Mouse (Mus musculus): ENCODE results near the gene Rpp30. TPM values are rescaled to one million over a fixed set of nuclear protein-coding genes. Genes with fewer than 3 reads are reported as not detected.

The Rpp30 gene
- polyA plus RNA-seq, 1 experiment from 2014 or later: 76.2 TPM

- ATAC-seq (ENCODE audit: low read depth): no peak
- H3K4me2 ChIP-seq (ENCODE audit: low read depth, low read length): no peak overlapping the region
- WGBS: 92% methylated on average over 2 of the region's 2 CpGs
Measured at GRCm38 (mm10) chr19:36143571-36143970, 60.1 kb downstream of the Rpp30 start.

DNA sequence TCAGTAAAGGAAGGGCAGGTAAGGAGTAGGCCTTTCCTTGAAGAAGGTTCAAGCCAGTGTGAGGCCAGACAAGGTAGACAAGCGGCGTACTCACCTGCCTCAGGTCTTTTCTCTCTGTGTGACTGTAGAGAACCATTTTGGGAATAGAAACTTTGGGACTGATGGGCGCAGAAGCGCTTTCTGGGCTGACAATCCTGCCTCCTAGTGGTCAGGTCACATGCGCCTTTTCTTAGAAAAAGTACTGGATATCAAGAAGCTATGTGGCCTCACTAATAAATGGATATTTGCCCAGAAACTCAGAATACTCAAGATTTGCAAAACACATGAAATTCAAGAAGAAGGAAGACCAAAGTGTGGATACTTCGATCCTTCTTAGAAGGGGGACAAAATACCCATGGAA, 65.1 kb downstream of the Rpp30 start:
- H3K36me3 ChIP-seq (ENCODE audit: control insufficient read depth, insufficient read depth, low read length): no peaks in the 10 kb centered on the region
- H3K4me1 ChIP-seq (replicated peaks; ENCODE audit: control insufficient read depth, insufficient read depth, low read length): peaks cover 5% of the 10 kb centered on the region; the same call in 1 of the 2 replicates
- H3K4me3 ChIP-seq (ENCODE audit: low read length): no peak overlapping the region
- H3K9me3 ChIP-seq (ENCODE audit: control insufficient read depth, low read length): no peaks in the 10 kb centered on the region
- H3K4me2 ChIP-seq (ENCODE audit: low read depth, low read length): no peak overlapping the region
- no peaks in the 10 kb centered on the region for H3K27me3 ChIP-seq (ENCODE audit: control insufficient read depth, insufficient read depth, low read depth, low read length)
- no peak overlapping the region for H3K9ac ChIP-seq (ENCODE audit: low read length)
- H3K27ac ChIP-seq (ENCODE audit: low read length): no peak overlapping the region
- ATAC-seq (ENCODE audit: low read depth): no peak
- 88% methylated on average over 6 of the region's 6 CpGs for WGBS

More at GRCm38 (mm10) chr19:36143571-36143970, 60.1 kb downstream of the Rpp30 start:
- Histone ChIP-seq H3K4me1 (replicated peaks; ENCODE audit: control insufficient read depth, insufficient read depth, low read length) (no peaks in the 10 kb centered on the region), H3K27me3 (ENCODE audit: control insufficient read depth, insufficient read depth, low read depth, low read length) (no peaks in the 10 kb centered on the region), H3K36me3 (ENCODE audit: control insufficient read depth, insufficient read depth, low read length) (no peaks in the 10 kb centered on the region), H3K9ac (ENCODE audit: low read length) (no peak overlapping the region), H3K9me3 (ENCODE audit: control insufficient read depth, low read length) (no peaks in the 10 kb centered on the region), H3K4me3 (ENCODE audit: low read length) (no peak overlapping the region), H3K27ac (ENCODE audit: low read length) (no peak overlapping the region)

DNA sequence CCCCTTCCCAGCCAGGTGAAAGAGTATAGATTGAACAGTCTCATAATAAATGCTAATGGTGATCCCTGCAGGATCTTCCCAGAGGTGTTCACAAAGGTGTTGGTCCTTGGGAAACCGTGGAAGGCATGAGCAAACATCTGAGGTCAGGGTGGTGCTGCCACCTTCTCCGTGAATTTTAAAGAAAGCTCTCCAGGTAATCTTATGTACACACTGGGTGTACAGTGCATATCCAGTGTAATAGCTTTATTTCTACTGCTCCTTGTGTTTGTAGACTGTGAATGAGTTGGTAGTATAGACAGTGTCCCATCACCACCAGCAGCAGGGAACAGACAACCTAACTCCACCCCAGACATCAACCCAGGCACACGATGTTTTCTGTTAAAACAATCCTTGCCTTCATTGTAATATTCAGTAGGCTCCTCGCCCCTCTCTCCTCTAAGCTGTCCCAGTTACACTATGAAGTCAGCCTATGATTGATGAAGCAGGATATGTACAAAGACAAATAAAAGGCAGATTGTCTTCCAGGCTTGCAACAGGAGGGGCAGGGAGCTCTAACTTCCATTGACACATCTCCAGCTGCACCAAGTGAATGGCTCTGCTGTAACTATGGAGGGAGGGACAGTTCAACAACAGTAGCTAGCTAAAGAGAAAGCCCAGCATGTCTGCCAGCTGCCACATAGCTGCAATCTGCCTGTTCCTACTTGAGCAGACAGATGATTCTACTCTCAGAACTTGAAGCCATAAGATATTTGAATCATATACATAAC, 66.9 kb downstream of the Rpp30 start:
- Histone ChIP-seq H3K9ac (ENCODE audit: low read length) (no peak overlapping the region), H3K9me3 (ENCODE audit: control insufficient read depth, low read length) (no peaks in the 10 kb centered on the region), H3K4me2 (ENCODE audit: low read depth, low read length) (no peak overlapping the region), H3K36me3 (ENCODE audit: control insufficient read depth, insufficient read depth, low read length) (no peaks in the 10 kb centered on the region), H3K27me3 (ENCODE audit: control insufficient read depth, insufficient read depth, low read depth, low read length) (no peaks in the 10 kb centered on the region), H3K27ac (ENCODE audit: low read length) (no peak overlapping the region), H3K4me1 (replicated peaks; ENCODE audit: control insufficient read depth, insufficient read depth, low read length) (peaks cover 5% of the 10 kb centered on the region; the same call in 1 of the 2 replicates), H3K4me3 (ENCODE audit: low read length) (no peak overlapping the region)
- WGBS: 25% methylated on average over 4 of the region's 4 CpGs
- ATAC-seq (ENCODE audit: low read depth): peak; percentile 60

Other genes starting within 250 kb of the Rpp30 start
- 0.06 and 0.20 TPM in 2 replicates for gene Htr7, start 26.2 kb upstream of the Rpp30 start, polyA plus RNA-seq (2015; fragmentation: Nextera tagmentation; extraction: Ambion mirVana)
- 13.6 and 18.1 TPM in 2 replicates for gene Ankrd1, start 36.4 kb downstream of the Rpp30 start, polyA plus RNA-seq (2015; fragmentation: Nextera tagmentation; extraction: Ambion mirVana)

All from lung, embryonic 16.5 days (tissue).